Comparison of ENCODE assay signal across 21 mouse cellular contexts in the genomic region with DNA sequence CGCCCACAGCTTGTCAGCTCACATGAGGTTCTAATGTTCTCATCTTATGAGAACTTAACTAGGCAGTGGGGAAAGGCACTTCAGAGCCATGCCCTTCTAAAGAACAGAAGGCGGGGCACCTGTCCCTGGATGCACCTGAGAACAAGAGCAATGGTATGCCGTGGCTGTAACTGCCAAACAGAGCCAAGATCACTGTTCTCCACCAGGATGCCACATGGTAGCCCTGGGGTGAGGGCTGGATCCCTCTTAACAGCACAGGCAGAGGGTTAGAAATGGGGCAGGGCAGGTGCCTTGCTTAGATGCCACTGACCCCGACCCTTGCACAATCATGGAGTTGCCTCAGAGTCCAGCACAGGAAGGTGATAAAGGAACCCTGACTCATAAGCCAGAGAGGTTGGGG.
DNase-seq lines count a peak whose midpoint lies in the region; ATAC-seq and TF ChIP-seq lines count a peak whose summit lies in the region.
"Had no signal": no experiment of that assay in that cellular context is flagged by ENCODE, and none has a peak within 500 bp of the region (broad histone marks: within the 10 kb centered on the region; RNA-seq: fewer than 3 reads in every experiment).

No protein-coding gene starts in this region.

- H3K27me3 ChIP-seq in liver, embryonic 12.5 days (replicated peaks) = no peaks in the 10 kb centered on the region
- peaks cover 15% of the 10 kb centered on the region; the same call in 1 of the 2 replicates for H3K27me3 ChIP-seq in midbrain, embryonic 10.5 days (ENCODE audit: low read depth, poor library complexity, severe bottlenecking)
- H3K27me3 ChIP-seq: embryonic facial prominence, embryonic 13.5 days; forebrain, embryonic 15.5 days; hindbrain, embryonic 12.5 days; kidney, embryonic 15.5 days; limb, embryonic 13.5 days had no signal

- H3K27ac ChIP-seq in layer of hippocampus, adult 2 months = peak overlapping the region; percentile 52; the same call in 1 of the 2 replicates
- H3K27ac ChIP-seq in liver, embryonic 12.5 days = no peak overlapping the region
- no peak overlapping the region for H3K27ac ChIP-seq in midbrain, embryonic 10.5 days (replicated peaks)
- H3K27ac ChIP-seq: embryonic facial prominence, embryonic 13.5 days; hindbrain, embryonic 12.5 days; kidney, embryonic 15.5 days; limb, embryonic 13.5 days had no signal

- WGBS in liver, embryonic 12.5 days (ENCODE audit: insufficient replicate concordance) = 68% methylated on average over 4 of the region's 4 CpGs
- WGBS in lung, adult 2 months = 65% methylated on average over 4 of the region's 4 CpGs
- WGBS in midbrain, embryonic 10.5 days = 95% methylated on average over 4 of the region's 4 CpGs

- intact Hi-C loops in heart, postnatal 36 days (cut with DNase I) = no loop called here

- no peak for TF ChIP-seq POLR2A in lung, adult 2 months (IDR thresholded peaks at IDR 0.05; ENCODE audit: borderline replicate concordance, extremely low read depth, low read depth, low read length)

- no peak for TF ChIP-seq CTCF in layer of hippocampus, adult 2 months (conservative IDR thresholded peaks at IDR 0.05)
- TF ChIP-seq CTCF in lung, adult 2 months (IDR thresholded peaks at IDR 0.05; ENCODE audit: insufficient read depth, low read length) = no peak

- ATAC-seq in liver, embryonic 12.5 days = peak; percentile 33; the same call in 1 of the 2 replicates
- no peak for ATAC-seq in megakaryocyte-erythroid progenitor cell, adult 5-6 weeks (replicated peaks; ENCODE audit: low FRiP score, low TSS enrichment, poor library complexity, severe bottlenecking)
- ATAC-seq: activated CD4-positive, CD25-positive, alpha-beta regulatory T cell, adult 4 months; inflammation-experienced regulatory T-cells, adult 6 months had no signal

- no peaks in the 10 kb centered on the region for H3K4me1 ChIP-seq in liver, embryonic 12.5 days
- peaks cover 2% of the 10 kb centered on the region for H3K4me1 ChIP-seq in lung, adult 2 months (ENCODE audit: control insufficient read depth, insufficient read depth, low read length)
- H3K4me1 ChIP-seq in midbrain, embryonic 10.5 days = peaks cover 49% of the 10 kb centered on the region

- no peak overlapping the region for H3K9ac ChIP-seq in liver, embryonic 12.5 days
- H3K9ac ChIP-seq: embryonic facial prominence, embryonic 13.5 days; forebrain, embryonic 15.5 days; hindbrain, embryonic 12.5 days; kidney, embryonic 15.5 days; limb, embryonic 13.5 days had no signal

- no peak for DNase-seq in layer of hippocampus, adult 2 months (ENCODE audit: low spot score in 2 of 2)
- DNase-seq in layer of hippocampus, adult 9-10 months (ENCODE audit: low spot score) = no peak
- DNase-seq in lung, adult 2 months = peak; percentile 37
- DNase-seq in lung, postnatal 4 days = peak; percentile 21 to 44
- DNase-seq in midbrain, embryonic 10.5 days (ENCODE audit: low spot score) = no peak
- no peak for DNase-seq in heart, postnatal 36 days
- DNase-seq: gastrocnemius, postnatal 36 days; heart, postnatal 10 days; kidney, postnatal 4 days; midbrain, embryonic 14.5 days; thymus, adult 2 months had no signal

- H3K4me3 ChIP-seq in layer of hippocampus, adult 2 months = no peak overlapping the region
- H3K4me3 ChIP-seq in liver, embryonic 12.5 days = no peak overlapping the region
- no peak overlapping the region for H3K4me3 ChIP-seq in lung, adult 2 months (replicated peaks; ENCODE audit: extremely low read depth, low read depth, low read length)
- no peak overlapping the region for H3K4me3 ChIP-seq in midbrain, embryonic 10.5 days
- H3K4me3 ChIP-seq: embryonic facial prominence, embryonic 13.5 days; forebrain, embryonic 15.5 days; hindbrain, embryonic 12.5 days; kidney, embryonic 15.5 days; limb, embryonic 13.5 days had no signal

- no peaks in the 10 kb centered on the region for H3K36me3 ChIP-seq in liver, embryonic 12.5 days
- H3K36me3 ChIP-seq in midbrain, embryonic 10.5 days = peaks cover 59% of the 10 kb centered on the region
- H3K36me3 ChIP-seq: forebrain, embryonic 15.5 days; G1E; hindbrain, embryonic 12.5 days had no signal

- H3K4me2 ChIP-seq in liver, embryonic 12.5 days = no peak overlapping the region
- H3K4me2 ChIP-seq: embryonic facial prominence, embryonic 13.5 days; forebrain, embryonic 15.5 days; hindbrain, embryonic 12.5 days; kidney, embryonic 15.5 days; limb, embryonic 13.5 days had no signal

- no peaks in the 10 kb centered on the region for H3K9me3 ChIP-seq in liver, embryonic 12.5 days (replicated peaks)
- no peaks in the 10 kb centered on the region for H3K9me3 ChIP-seq in midbrain, embryonic 10.5 days (replicated peaks)
- H3K9me3 ChIP-seq: embryonic facial prominence, embryonic 13.5 days; forebrain, embryonic 15.5 days; hindbrain, embryonic 12.5 days; kidney, embryonic 15.5 days; limb, embryonic 13.5 days had no signal

Comparison
In these comparisons a context has a peak if more than half of its experiments do, and no peak if none do; other contexts are left out.
1. DNase-seq: peak in lung, adult 2 months (single experiment) and lung, postnatal 4 days (2 of 2); none in layer of hippocampus, adult 2 months (0 of 2), layer of hippocampus, adult 9-10 months (single experiment), midbrain, embryonic 10.5 days (single experiment) and heart, postnatal 36 days (0 of 2).